18 mouse cellular contexts compared by ENCODE assay signal in genomic region chr16:86894982-86895381, GRCm38 (mm10).
DNase-seq lines count a peak whose midpoint lies in the region; ATAC-seq lines count a peak whose summit lies in the region.
"Had no signal": no experiment of that assay in that cellular context is flagged by ENCODE, and none has a peak within 500 bp of the region (broad histone marks: within the 10 kb centered on the region; RNA-seq: fewer than 3 reads in every experiment).

No protein-coding gene starts in this region.

- no peaks in the 10 kb centered on the region for H3K36me3 ChIP-seq in limb, embryonic 11.5 days (ENCODE audit: control insufficient read depth, insufficient read depth, low read length)
- no peaks in the 10 kb centered on the region for H3K36me3 ChIP-seq in limb, embryonic 10.5 days
- H3K36me3 ChIP-seq in limb, embryonic 13.5 days: no peaks in the 10 kb centered on the region
- H3K36me3 ChIP-seq in neural tube, embryonic 14.5 days (ENCODE audit: control insufficient read depth, insufficient read depth, low read length): no peaks in the 10 kb centered on the region
- H3K36me3 ChIP-seq: embryonic facial prominence, embryonic 12.5 days; heart, embryonic 12.5 days; hindbrain, embryonic 10.5 days; kidney, embryonic 15.5 days had no signal

- H3K4me3 ChIP-seq in limb, embryonic 11.5 days (ENCODE audit: low read depth, low read length): no peak overlapping the region
- H3K4me3 ChIP-seq in limb, embryonic 10.5 days: no peak overlapping the region
- no peak overlapping the region for H3K4me3 ChIP-seq in limb, embryonic 13.5 days
- H3K4me3 ChIP-seq in neural tube, embryonic 14.5 days (ENCODE audit: low read depth, low read length): no peak overlapping the region
- H3K4me3 ChIP-seq: embryonic facial prominence, embryonic 12.5 days; heart, embryonic 12.5 days; hindbrain, embryonic 10.5 days; kidney, embryonic 15.5 days had no signal

- DNase-seq in limb, embryonic 11.5 days (ENCODE audit: low spot score): peak; percentile 27
- DNase-seq in limb, embryonic 10.5 days (ENCODE audit: low spot score): no peak
- peak; percentile 61 for DNase-seq in forelimb bud, embryonic 11.5 days (ENCODE audit: low read depth, low spot score)
- DNase-seq in cerebellum, adult 11-12 months: no peak
- DNase-seq in gastrocnemius, postnatal 25 days: no peak
- DNase-seq: adrenal gland, adult 2 months; cerebellum, adult 18-20 months; cerebellum, postnatal 14 days; heart, postnatal 10 days; kidney, adult 11 months; kidney, postnatal 4 days had no signal

- ATAC-seq in limb, embryonic 11.5 days (ENCODE audit: insufficient number of reproducible peaks, low FRiP score, low TSS enrichment, low read depth): peak; percentile 59
- ATAC-seq in limb, embryonic 13.5 days (ENCODE audit: low FRiP score, low read depth): peak; percentile 83
- peak; percentile 65; the same call in 1 of the 2 replicates for ATAC-seq in neural tube, embryonic 14.5 days (ENCODE audit: low read depth)

- no peak overlapping the region for H3K9ac ChIP-seq in limb, embryonic 11.5 days (ENCODE audit: low read length)
- no peak overlapping the region for H3K9ac ChIP-seq in limb, embryonic 13.5 days
- no peak overlapping the region for H3K9ac ChIP-seq in neural tube, embryonic 14.5 days (replicated peaks; ENCODE audit: low read depth, low read length)
- H3K9ac ChIP-seq: embryonic facial prominence, embryonic 12.5 days; heart, embryonic 12.5 days; kidney, embryonic 15.5 days had no signal

- no peaks in the 10 kb centered on the region for H3K27me3 ChIP-seq in limb, embryonic 11.5 days (ENCODE audit: control insufficient read depth, insufficient read depth, low read length)
- H3K27me3 ChIP-seq in limb, embryonic 10.5 days (ENCODE audit: low read depth, poor library complexity, severe bottlenecking): no peaks in the 10 kb centered on the region
- no peaks in the 10 kb centered on the region for H3K27me3 ChIP-seq in limb, embryonic 13.5 days
- H3K27me3 ChIP-seq in neural tube, embryonic 14.5 days (ENCODE audit: control insufficient read depth, insufficient read depth, low read length): no peaks in the 10 kb centered on the region
- H3K27me3 ChIP-seq: embryonic facial prominence, embryonic 12.5 days; heart, embryonic 12.5 days; kidney, embryonic 15.5 days had no signal

- H3K4me1 ChIP-seq in limb, embryonic 11.5 days (ENCODE audit: control insufficient read depth, insufficient read depth, low read length): no peaks in the 10 kb centered on the region
- peaks cover 3% of the 10 kb centered on the region; the same call in 1 of the 2 replicates for H3K4me1 ChIP-seq in limb, embryonic 10.5 days
- H3K4me1 ChIP-seq in limb, embryonic 13.5 days: peaks cover 13% of the 10 kb centered on the region
- no peaks in the 10 kb centered on the region for H3K4me1 ChIP-seq in neural tube, embryonic 14.5 days (ENCODE audit: control insufficient read depth, insufficient read depth, low read length)
- H3K4me1 ChIP-seq: embryonic facial prominence, embryonic 12.5 days; hindbrain, embryonic 10.5 days had no signal

- no peak overlapping the region for H3K4me2 ChIP-seq in limb, embryonic 11.5 days (ENCODE audit: low read depth, severe bottlenecking)
- no peak overlapping the region for H3K4me2 ChIP-seq in limb, embryonic 13.5 days (replicated peaks)
- H3K4me2 ChIP-seq in neural tube, embryonic 14.5 days (ENCODE audit: low read depth, low read length): no peak overlapping the region
- H3K4me2 ChIP-seq: embryonic facial prominence, embryonic 12.5 days; heart, embryonic 12.5 days; kidney, embryonic 15.5 days had no signal

- no peaks in the 10 kb centered on the region for H3K9me3 ChIP-seq in limb, embryonic 11.5 days (ENCODE audit: control insufficient read depth, low read length)
- H3K9me3 ChIP-seq in limb, embryonic 10.5 days (replicated peaks): no peaks in the 10 kb centered on the region
- no peaks in the 10 kb centered on the region for H3K9me3 ChIP-seq in limb, embryonic 13.5 days
- H3K9me3 ChIP-seq in neural tube, embryonic 14.5 days (ENCODE audit: control insufficient read depth, low read length): no peaks in the 10 kb centered on the region
- H3K9me3 ChIP-seq: embryonic facial prominence, embryonic 12.5 days; heart, embryonic 12.5 days; hindbrain, embryonic 10.5 days; kidney, embryonic 15.5 days had no signal

- H3K27ac ChIP-seq in limb, embryonic 11.5 days (replicated peaks; ENCODE audit: low read depth, low read length): no peak overlapping the region
- H3K27ac ChIP-seq in limb, embryonic 10.5 days: no peak overlapping the region
- peak overlapping the region; percentile 40; the same call in 1 of the 2 replicates for H3K27ac ChIP-seq in limb, embryonic 13.5 days
- H3K27ac ChIP-seq in neural tube, embryonic 14.5 days (ENCODE audit: low read depth, low read length): no peak overlapping the region
- H3K27ac ChIP-seq: embryonic facial prominence, embryonic 12.5 days; hindbrain, embryonic 10.5 days; kidney, embryonic 15.5 days; macrophage had no signal

- 63% methylated on average over 3 of the region's 3 CpGs for WGBS in limb, embryonic 11.5 days
- 72% methylated on average over 3 of the region's 3 CpGs for WGBS in limb, embryonic 10.5 days
- WGBS in limb, embryonic 13.5 days: 39% methylated on average over 3 of the region's 3 CpGs
- 67% methylated on average over 3 of the region's 3 CpGs for WGBS in neural tube, embryonic 14.5 days

Comparison
In these comparisons a context has a peak if more than half of its experiments do, and no peak if none do; other contexts are left out.
1. DNase-seq: peak in limb, embryonic 11.5 days (single experiment) and forelimb bud, embryonic 11.5 days (single experiment); none in limb, embryonic 10.5 days (single experiment), cerebellum, adult 11-12 months (single experiment) and gastrocnemius, postnatal 25 days (single experiment).
2. Peak in every context shown above with its lines, with median percentiles within 50 percentile points of each other: ATAC-seq.